Mouse (Mus musculus): ENCODE data around the gene Swt1.
"Not testable (repeated sequence)": the region's sequence is repeated elsewhere in the genome, so short reads cannot be mapped to it uniquely, and the experiment has no call there.

The Swt1 gene

GRCm38 (mm10) chr1:151428263-151429221 lies at the start of gene Swt1, which contains the start of gene Trmt1l:
Swt1 (minus strand) TSS chr1:151428455.
Trmt1l (plus strand) TSS chr1:151428542.
- DNase-seq (ENCODE audit: low read depth in 1 of 2, low spot score in 2 of 2): peak; percentile 95 to 96

DNA sequence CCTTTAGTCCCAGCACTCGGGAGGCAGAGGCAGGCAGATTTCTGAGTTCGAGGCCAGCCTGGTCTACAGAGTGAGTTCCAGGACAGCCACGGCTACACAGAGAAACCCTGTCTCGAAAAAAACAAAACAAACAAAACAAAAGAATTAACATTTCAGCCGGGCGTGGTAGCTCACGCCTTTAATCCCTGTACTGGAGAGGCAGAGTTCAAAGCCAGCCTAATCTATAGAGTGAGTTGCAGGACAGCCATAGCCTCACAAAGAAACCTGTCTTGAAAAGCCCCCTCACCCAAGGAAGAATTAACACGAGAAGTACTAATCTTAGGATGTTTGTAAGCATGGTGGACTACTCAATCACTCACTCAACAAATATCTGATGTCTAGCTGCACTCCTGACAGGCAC lies 44.1 kb upstream of the Swt1 start:
- not testable (repeated sequence) for DNase-seq (ENCODE audit: low read depth in 1 of 2, low spot score in 2 of 2)

DNA sequence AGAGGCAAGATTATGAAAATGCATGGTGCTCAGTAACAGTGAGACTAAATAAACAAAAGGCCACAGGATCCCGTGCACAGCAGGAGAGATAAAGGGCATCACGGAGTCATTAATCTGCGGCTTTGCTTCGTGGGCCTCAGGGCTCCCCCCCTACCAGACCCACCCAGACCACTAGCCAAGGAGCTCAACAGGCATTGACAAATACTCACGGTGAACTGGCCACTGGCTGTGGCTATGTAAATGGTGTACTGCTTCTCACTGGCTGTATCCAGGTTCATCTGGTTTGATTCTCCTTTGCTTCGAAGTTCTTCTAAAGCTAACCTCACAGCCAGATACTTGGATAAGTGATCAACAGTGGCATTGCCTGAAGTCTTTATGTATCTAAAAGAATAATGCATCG lies 43.2 kb upstream of the Swt1 start:
- no peak for DNase-seq (ENCODE audit: low read depth in 1 of 2, low spot score in 2 of 2)

GRCm38 (mm10) chr1:151466571-151466970 lies 38.3 kb upstream of the Swt1 start:
- DNase-seq (ENCODE audit: low read depth in 1 of 2, low spot score in 2 of 2): no peak

GRCm38 (mm10) chr1:151464914-151465313 lies 36.7 kb upstream of the Swt1 start:
- DNase-seq (ENCODE audit: low read depth in 1 of 2, low spot score in 2 of 2): no peak

GRCm38 (mm10) chr1:151461265-151461664 lies 33.0 kb upstream of the Swt1 start:
- no peak for DNase-seq (ENCODE audit: low read depth in 1 of 2, low spot score in 2 of 2)

- no peak for DNase-seq (ENCODE audit: low read depth in 1 of 2, low spot score in 2 of 2)
Observed at GRCm38 (mm10) chr1:151457087-151457486, 28.8 kb upstream of the Swt1 start.

DNA sequence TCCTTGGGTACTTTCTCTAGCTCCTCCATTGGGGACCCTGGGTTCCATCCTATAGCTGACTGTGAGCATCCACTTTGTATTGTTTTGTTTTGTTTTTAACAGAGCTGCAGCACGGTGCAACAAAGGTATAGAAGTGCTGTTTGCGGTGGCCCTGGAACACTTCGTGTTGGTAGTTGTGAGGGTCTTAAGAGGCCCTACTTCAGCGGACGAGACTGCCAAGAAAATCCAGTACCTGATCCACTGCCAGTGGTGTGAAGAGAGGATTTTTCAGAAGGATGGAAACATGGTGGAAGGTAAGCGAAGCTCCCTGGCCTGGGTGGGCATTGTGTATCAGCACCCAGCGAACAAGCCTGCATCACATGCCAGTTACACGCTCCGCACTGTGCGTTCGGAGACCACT lies 23.7 kb upstream of the Swt1 start:
- DNase-seq (ENCODE audit: low read depth in 1 of 2, low spot score in 2 of 2): no peak

- no peak for DNase-seq (ENCODE audit: low read depth in 1 of 2, low spot score in 2 of 2)
Observed at GRCm38 (mm10) chr1:151450851-151451250, 22.6 kb upstream of the Swt1 start.

DNA sequence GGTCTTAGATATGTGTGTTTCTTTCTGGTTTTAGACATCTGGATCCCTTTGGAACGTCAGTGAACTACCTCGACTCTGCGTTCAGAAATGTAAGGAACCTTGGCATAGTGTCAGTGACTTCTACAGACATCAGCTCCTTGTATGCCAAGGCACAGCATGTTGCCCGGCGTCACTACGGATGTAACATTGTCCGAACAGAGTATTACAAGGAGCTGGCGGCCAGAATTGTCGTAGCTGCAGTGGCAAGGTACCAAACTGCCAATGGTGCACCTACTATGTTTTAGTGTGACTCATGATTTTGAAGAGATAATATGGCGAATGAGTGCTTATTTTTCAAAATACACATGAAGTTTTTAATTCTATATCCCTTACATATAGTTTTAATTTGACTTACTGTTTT lies 21.6 kb upstream of the Swt1 start:
- DNase-seq (ENCODE audit: low read depth in 1 of 2, low spot score in 2 of 2): no peak

DNA sequence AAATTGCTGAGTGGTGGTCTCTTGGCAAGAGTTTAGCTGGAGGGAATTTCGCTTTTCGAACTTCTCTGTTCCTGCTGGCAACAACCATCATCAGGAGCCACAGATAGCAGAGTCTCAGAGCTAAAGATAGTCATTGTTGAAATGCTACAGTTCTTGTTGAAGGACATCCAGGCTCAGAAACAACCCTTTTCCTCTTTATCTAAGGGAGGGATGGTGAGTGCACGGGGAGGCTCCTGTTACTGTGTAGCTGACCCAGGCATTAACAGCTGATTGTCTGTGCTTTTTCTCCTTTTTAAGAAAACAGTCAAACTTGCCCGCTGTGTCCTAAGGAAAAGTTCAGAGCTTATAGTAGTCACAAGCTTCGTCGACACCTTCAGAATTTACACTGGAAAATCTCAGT lies 7.2 kb upstream of the Swt1 start:
- no peak for DNase-seq (ENCODE audit: low read depth in 1 of 2, low spot score in 2 of 2)

- no peak for DNase-seq (ENCODE audit: low read depth in 1 of 2, low spot score in 2 of 2)
Observed at GRCm38 (mm10) chr1:151429316-151429715, 1.1 kb upstream of the Swt1 start.

- no peak for DNase-seq (ENCODE audit: low read depth in 1 of 2, low spot score in 2 of 2)
Observed at GRCm38 (mm10) chr1:151427888-151428262, 380 bp downstream of the Swt1 start.

GRCm38 (mm10) chr1:151426947-151427600 lies 1.2 kb downstream of the Swt1 start:
- no peak for DNase-seq (ENCODE audit: low read depth in 1 of 2, low spot score in 2 of 2)

DNA sequence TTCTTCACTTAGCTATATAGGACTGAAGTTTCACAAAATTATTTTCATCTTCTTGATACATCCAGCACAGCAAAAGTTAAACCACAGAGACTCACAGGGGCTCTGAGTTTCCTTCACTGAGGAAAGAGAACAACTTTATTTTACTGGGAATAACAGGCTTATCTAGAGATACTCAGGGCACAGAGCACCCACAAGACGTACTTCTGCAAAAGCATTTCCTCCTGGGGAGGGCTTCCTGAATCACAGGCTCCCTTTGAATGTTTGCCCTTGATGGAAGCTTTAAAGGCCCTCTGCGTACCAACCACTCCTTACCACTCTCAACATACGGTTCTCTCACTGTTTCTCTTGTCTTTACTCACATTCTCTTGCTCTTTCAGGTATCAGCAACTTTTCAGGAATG lies 6.1 kb downstream of the Swt1 start:
- DNase-seq (ENCODE audit: low read depth in 1 of 2, low spot score in 2 of 2): no peak

GRCm38 (mm10) chr1:151409827-151410226 lies 18.4 kb downstream of the Swt1 start:
- DNase-seq (ENCODE audit: low read depth in 1 of 2, low spot score in 2 of 2): no peak

GRCm38 (mm10) chr1:151390029-151390428 lies 38.2 kb downstream of the Swt1 start:
- DNase-seq (ENCODE audit: low read depth in 1 of 2, low spot score in 2 of 2): no peak

DNA sequence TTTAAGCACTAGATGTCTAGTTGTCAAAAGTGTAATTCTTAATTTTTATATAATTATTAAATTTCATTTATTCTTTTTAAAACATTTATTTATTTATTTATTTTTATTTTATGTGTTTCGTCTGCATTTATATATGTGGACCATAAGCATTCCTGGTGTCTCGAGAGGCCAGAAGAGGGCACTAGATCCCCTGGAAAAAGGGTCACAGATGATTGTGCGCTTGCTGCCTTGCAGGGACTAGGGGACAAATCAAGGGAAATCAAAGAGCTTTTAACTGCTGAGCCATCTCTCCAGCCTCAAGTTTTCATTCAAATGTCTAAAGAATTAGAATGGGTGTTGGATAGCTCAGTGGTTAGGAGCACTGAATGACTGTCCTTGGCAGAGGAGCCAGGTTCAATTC lies 50.9 kb downstream of the Swt1 start:
- DNase-seq (ENCODE audit: low read depth in 1 of 2, low spot score in 2 of 2): no peak

- DNase-seq (ENCODE audit: low read depth in 1 of 2, low spot score in 2 of 2): no peak
Observed at GRCm38 (mm10) chr1:151372823-151373222, 55.4 kb downstream of the Swt1 start.

DNA sequence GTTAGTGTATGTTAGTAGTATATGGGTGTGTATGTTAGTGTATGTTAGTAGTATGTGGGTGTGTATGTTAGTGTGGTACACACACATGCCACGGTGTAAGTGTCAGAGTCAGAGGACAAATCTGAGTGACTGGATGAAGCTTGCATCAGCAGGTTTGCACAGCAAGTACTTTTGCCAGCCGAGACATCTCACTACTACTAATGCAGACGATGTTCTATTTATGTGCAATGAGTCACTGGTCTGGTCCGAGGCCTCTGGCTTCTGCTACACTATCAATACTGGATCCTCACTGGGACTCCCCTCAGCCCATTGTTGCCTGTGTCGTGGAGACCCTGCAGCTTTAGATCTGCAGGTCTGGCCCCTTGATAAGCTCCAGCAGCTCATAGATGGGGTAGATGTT lies 56.7 kb downstream of the Swt1 start:
- DNase-seq (ENCODE audit: low read depth in 1 of 2, low spot score in 2 of 2): no peak

GRCm38 (mm10) chr1:151370573-151370972 lies 57.7 kb downstream of the Swt1 start:
- no peak for DNase-seq (ENCODE audit: low read depth in 1 of 2, low spot score in 2 of 2)

DNA sequence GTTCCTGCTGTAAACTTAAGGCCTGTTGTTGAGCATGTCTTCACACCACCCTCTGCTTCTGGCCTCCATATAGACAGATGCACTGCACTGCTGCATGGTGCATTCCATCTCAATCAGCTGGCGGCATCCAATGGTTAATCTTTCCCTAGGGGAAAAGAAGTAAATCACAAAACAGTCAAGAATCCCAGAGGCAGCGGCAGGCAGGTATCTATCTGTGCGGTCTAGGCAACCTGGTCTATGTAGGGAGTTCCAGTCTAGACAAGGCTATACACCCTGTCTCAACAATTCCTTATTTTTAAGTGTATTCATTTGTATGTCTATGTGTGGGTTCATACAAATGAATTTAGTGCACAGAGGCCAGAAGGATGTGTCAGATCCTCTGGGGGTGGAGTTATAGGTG lies 59.8 kb downstream of the Swt1 start:
- DNase-seq (ENCODE audit: low read depth in 1 of 2, low spot score in 2 of 2): no peak
